Mouse (Mus musculus) ES-Bruce4 (cell line): ENCODE data around the gene Nck2.

Experiments
- CTCF ChIP-seq: IDR thresholded peaks from one replicate; pipeline ENCODE4 v1.8.1; 2011; ENCODE audit warnings: low read depth, low read length
- POLR2A ChIP-seq: IDR thresholded peaks from one replicate; pipeline ENCODE4 v1.8.1; 2011; ENCODE audit warnings: low read length; ENCODE audit not compliant: insufficient read depth

GRCm38 (mm10) chr1:43400655-43401054, 43.7 kb upstream of the Nck2 start:
- TF ChIP-seq POLR2A (no peak), CTCF (no peak)
